Mouse (Mus musculus): ENCODE results near the gene Ctdsp1.

Ctdsp1 gene

DNA sequence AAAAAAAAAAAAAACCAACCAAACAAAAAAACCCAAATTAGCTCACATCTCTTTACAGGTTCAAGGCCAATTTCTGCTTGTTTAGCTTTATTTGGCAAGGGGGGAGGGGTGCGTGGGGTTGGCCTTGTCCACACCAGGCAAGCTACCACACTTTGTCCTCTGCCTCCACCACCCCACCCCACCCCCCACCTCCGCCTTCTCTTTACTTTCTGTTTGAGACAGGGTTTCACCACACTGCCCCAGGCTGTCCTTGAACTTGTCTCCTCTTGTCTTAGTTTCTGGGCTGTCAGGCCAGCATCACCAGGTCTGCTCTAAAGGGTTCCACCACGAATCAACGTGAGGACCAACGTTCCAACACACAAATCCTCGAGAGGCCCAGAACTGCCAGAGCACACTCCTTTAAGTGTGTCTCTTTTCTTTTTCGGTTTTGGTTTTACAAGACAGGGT lies 12.2 kb upstream of the Ctdsp1 start:
- DNase-seq: no peak

- no peak for DNase-seq
These were observed 10.8 kb upstream of the Ctdsp1 start for GRCm38 (mm10) chr1:74380484-74380883.

DNA sequence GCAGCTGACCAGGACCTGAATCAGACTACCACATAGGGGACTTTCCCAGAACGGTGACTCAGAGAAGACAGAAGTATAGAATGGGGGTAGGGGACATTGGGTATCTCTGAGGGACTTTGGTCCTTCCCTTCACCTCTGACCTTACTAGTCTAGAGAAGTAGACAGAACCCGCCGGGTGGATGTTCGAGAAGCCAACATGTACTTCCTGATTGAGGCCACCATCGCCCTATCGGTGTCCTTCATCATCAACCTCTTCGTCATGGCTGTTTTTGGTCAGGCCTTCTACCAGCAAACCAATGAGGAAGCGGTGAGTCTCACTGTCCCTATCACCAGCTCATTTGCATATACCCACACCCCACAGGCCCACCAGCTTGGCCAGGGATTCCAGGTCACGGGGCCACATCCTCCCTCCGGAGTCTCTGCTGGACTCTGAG lies 9.7 kb upstream of the Ctdsp1 start:
- DNase-seq: no peak

- DNase-seq: no peak
These were observed 7.9 kb upstream of the Ctdsp1 start for GRCm38 (mm10) chr1:74383385-74383784.

DNA sequence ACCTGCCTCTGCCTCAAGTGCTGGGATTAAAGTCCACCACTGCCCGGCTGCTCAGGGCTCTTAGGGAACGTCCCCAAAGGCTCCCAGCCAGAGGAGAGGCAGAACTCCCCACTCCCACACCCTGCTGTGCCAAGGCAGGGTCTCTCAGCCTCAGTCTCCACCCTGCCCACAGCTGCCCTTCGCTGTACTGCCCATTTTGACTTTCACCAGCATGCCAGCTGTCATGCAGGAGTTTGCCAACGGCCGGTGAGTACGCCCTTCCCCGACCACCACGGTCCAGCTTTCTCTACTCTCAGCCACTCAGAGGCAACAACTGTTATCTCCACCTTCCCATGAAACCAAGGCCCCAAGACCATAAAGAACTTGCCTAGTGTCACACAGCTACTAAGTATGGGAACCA lies 6.8 kb upstream of the Ctdsp1 start:
- DNase-seq: peak; percentile 42

GRCm38 (mm10) chr1:74385064-74385463 lies 6.2 kb upstream of the Ctdsp1 start:
- peak; percentile 50 for DNase-seq

DNA sequence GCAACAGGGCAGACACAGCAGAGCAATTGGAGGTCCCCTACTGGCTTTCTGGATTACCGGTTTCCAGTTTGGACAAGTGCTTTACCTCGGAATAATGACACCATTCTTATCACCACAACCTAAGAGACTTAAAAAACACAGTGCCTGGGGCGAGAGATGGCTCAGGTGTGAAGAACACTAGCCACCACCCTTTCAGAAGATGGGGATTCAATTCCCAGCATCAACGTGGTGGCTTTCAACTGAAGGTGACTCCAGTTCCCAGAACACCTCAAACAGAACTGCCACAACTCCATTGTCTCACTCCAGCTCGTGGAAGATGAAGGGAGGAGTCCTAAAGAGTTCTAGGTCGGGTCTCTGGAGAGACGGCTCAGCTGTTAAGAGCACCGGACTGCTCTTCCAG lies 5.8 kb upstream of the Ctdsp1 start:
- DNase-seq: no peak

DNA sequence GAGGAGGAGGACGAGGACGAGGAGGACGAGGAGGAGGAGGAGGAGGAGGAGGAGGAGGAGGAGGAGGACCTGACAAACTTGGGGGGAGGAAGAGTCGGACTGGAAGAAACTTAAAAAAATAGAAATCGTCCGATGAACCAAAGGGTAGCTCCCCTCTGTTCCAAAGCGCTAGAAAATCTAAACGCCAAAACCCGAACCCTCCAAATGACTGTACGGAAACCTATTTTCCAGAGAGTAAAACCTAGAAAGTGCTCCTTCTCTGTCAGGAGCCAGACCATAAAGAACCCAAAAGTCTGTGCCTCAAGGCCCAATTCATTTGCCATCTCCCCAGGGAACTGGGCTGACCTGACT lies 5.0 kb upstream of the Ctdsp1 start:
- no peak for DNase-seq

GRCm38 (mm10) chr1:74386714-74387385 lies 4.5 kb upstream of the Ctdsp1 start:
- peak; percentile 93 for DNase-seq

DNA sequence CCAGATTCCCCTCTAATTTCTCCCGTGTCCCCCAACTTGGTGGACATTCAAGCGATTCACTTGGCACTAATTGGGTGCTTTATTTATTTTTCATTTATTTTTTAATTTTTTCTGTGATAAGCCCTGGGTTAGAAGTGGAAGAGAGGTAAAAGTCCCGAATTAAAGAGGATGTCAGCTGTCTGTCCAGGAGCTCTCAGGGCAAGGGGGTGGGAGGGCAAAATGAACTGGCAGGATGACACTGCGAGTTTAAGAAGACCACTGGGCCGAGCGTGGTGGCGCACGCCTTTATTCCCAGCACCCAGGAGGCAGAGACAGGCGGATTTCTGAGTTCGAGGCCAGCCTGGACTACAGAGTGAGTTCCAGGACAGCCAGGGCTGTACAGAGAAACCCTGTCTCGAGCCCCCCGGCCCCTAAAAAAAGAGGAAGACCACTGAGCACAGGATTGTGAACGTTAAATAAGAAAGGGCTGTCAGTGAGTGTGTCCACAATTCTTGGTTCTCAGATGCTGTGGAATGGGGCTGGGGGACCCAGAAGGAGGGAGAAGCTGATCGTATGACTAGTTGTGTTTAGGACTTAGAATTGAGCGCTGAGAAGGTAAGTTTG lies 3.8 kb upstream of the Ctdsp1 start:
- DNase-seq: peak; percentile 53

DNA sequence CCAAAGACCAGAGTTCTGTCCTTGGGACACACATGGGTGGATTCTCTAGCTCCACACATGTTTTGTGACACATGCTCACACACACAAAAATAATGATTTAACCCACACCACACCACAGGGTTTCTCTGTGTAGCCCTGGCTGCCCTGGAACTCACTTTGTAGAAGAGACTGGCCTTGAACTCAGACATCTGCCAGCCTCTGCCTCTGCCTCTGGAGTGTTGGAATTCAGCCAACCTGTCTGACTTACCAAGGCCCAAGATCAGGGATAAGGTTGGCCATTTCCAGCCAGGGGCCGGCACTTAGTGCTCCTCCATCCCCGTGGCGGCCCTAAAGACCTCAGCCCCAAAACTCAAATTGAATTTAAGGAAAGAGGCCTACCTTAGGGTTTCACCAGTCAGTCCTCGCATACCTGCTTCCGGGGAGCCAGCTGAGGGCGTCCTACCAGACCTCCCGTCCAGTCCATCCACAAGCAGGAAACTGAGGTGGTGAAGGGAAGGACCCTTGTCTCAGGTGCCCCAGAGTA lies 2.9 kb upstream of the Ctdsp1 start:
- peak; percentile 48 for DNase-seq

DNA sequence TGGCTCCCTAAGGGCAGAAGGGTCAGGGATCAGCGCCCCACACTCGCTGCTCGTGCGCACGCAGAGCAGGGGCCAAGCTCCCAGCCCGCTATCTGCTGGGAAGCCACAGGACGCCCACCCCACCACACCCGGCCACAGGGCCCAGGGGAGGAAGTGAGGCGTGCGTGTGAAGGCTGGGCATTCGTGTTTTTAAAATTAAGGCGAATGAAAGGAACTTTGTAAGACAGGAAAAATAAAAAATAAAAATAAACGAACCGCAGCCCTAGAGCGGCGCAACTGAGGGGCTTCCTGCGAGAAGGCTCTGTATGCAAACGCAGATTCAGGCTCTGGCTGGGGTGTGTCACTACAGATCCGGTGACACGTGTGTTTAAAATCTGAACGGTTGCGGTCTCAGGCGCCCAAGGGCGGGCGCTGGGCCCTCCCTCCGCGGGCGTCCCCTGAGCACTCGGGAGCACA lies 1.4 kb upstream of the Ctdsp1 start:
- peak; percentile 35 for DNase-seq

GRCm38 (mm10) chr1:74390287-74390906 lies 912 bp upstream of the Ctdsp1 start:
- DNase-seq: peak; percentile 69

DNA sequence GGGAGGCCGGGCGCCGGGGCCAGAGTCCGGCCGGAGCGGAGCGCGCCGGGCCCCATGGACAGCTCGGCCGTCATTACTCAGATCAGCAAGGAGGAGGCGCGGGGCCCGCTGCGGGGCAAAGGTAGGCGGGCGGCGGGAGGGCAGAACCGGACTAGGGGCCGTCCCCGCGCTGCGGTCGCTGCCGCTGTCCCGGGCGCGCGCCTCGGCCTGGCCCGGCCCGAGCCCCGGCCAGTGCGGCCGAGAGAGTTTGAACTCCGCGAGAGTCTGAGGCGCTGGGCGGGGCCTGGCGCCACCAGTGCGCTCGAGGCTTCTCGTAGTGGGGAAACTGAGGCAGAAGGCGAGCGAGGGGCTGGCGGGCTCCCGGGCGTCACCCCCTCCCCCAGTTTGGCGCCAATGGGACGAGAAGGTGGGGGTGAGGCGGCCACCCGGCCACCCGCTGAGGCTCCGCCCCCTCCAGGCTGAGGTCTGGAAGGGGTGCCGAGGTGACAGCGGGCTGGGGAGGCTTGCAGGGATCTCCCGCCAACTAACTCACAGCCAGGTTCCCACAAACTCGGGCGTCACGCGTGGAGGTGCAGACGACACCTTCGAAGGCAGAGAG lies 634 bp downstream of the Ctdsp1 start:
- DNase-seq: peak; percentile 84

DNA sequence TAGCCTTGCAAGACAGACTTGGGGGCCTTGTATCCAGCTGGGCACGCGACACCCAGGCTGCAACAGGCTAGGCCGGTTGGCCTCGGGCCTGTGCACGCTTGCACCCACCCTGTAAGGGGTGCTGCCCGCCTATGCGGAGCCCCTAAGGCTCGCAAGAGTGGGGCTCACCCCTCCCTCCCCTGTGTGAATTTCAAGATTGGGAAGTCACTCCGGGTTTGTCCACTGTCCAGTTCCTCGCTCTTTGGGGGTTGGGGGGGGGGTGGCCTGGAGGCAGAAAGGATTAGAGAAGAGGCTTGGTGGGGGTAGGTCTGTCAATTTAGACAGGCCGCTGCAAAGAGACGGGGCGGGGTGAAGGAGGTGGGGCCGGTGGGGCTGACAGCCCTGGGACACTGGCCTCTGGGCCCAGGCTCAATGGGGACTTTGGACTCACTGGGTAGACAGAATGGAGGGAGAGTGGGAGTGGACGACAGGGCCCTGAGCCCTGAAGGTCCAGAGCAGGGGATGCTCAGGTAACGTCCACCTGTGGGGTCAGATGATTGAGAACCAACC lies 1.2 kb downstream of the Ctdsp1 start:
- peak; percentile 55 for DNase-seq

- DNase-seq: peak; percentile 65
These were observed 1.7 kb downstream of the Ctdsp1 start for GRCm38 (mm10) chr1:74393010-74393409.

DNA sequence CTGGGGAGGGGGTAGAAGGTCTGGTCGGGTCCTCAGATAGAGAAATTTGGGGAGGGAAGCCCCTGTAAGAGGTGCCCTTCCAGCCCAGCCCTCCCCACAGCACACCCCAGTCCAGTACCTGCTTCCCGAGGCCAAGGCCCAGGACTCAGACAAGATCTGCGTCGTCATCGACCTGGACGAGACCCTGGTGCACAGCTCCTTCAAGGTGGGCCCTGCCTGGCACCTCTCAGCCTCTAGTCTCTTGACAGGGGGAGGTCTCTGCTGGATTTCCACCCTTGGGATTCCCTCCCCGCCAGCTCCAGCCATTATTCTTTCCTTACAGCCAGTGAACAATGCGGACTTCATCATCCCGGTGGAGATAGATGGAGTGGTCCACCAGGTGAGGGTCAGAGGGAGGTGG lies 2.4 kb downstream of the Ctdsp1 start:
- DNase-seq: peak; percentile 57

DNA sequence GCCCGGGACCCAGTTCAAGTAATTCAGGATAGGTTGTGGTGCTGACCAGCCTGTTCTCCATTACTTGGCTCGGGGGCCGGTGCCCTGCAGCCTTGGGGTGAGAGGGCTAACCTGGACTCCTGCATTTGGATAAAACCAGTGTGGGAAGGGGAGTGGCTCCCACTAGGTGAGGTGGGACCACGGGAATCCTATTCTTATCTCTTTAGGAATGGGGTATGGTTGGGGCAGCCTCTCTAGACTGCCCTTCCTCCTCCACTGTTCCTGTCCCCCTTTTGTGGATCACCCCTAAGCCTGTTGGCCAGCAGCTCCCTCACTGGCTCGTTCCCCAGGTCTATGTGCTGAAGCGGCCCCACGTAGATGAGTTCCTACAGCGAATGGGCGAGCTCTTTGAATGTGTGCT lies 3.0 kb downstream of the Ctdsp1 start:
- DNase-seq: peak; percentile 40

DNA sequence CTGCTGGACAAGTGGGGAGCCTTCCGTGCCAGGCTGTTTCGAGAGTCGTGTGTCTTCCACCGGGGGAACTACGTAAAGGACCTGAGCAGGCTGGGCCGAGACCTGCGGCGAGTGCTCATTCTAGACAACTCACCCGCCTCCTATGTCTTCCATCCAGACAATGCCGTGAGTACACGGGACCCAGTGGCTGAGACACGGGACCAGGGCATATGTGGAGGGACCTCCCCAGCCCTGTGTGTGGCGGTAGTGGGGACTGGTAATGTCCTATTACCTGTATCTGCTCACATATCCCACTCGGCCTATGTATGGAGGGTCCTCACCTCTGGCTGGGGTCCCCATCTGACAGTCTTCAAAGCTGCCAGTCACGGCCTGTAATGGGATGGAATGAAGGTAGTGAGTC lies 3.5 kb downstream of the Ctdsp1 start:
- DNase-seq: peak; percentile 42

- DNase-seq: peak; percentile 39
These were observed 4.0 kb downstream of the Ctdsp1 start for GRCm38 (mm10) chr1:74395290-74395689.

GRCm38 (mm10) chr1:74396456-74397222 lies 5.3 kb downstream of the Ctdsp1 start:
- DNase-seq: peak; percentile 59

GRCm38 (mm10) chr1:74397268-74397918 lies 6.1 kb downstream of the Ctdsp1 start:
- DNase-seq: peak; percentile 97
